Mouse (Mus musculus) left cerebral cortex, adult 18-20 months (tissue): ENCODE measurements around the gene Dppa3. TPM values are rescaled to one million over a fixed set of nuclear protein-coding genes. Genes with fewer than 3 reads are reported as not detected.

Source experiments
- DNase-seq, 2 experiments: peaks; one replicate each; pipeline ENCODE4 v3.0.0; 2021 to 2022; ENCODE audit warnings: low spot score in 2 of 2, mixed read lengths in 1 of 2
- long read RNA-seq, 2 experiments: library from polyadenylated mRNA; stranded (forward); transcript quantifications; one replicate each; pipeline ENCODE4 v2.0.0; 2021
- total RNA-seq, 2 experiments: library from RNA; stranded (reverse); gene quantifications; 2 replicates each; pipeline ENCODE4 v1.2.3; 2021

The Dppa3 gene
- total RNA-seq: not detected
- long read RNA-seq, experiment 1: 0 reads
- long read RNA-seq, experiment 2: 0 reads

DNA sequence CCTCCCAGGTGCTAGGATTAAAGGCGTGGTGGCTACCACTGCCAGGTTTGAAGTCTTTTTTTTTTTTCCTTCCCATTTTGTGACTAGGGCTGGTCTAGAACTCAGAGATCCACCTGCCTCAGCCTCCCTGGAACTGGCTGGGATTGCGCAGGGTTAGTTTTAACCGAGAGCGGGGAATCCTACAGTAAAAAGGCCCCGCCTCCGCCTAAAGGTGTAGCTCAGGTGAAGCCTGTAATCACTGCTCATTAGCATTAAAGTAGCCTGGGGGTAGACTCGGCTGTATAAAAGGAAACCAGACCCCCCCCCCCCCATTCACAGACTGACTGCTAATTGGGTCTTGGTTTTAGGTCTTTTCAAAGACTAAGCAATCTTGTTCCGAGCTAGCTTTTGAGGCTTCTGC, at the start of gene Dppa3:
Gene Dppa3 (plus strand): TSS at position 301 of the 400 bp plus-strand sequence.
- no peak for DNase-seq

- no peak for DNase-seq
Observed at GRCm38 (mm10) chr6:122577030-122577429, 49.2 kb upstream of the Dppa3 start.

DNA sequence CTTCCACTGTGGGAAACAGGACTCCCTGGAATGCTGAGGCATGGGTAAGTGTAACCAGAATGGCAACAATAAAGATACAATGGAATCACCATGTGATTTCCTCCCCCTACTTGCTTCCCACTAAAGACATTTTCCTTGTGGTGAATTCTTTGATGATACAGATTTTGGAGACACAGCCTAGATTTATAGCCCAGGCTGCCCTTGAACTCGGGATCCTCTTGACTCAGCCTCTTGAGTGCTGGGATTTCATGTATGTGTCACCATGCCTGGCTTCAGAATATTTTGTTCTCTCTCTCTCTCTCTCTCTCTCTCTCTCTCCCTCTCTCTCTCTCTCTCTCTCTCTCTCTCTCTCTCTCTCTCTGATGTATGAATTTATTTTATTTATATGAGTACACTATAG, 47.1 kb upstream of the Dppa3 start:
- DNase-seq: no peak

- no peak for DNase-seq
Observed at GRCm38 (mm10) chr6:122591027-122591758, 35.0 kb upstream of the Dppa3 start.

DNA sequence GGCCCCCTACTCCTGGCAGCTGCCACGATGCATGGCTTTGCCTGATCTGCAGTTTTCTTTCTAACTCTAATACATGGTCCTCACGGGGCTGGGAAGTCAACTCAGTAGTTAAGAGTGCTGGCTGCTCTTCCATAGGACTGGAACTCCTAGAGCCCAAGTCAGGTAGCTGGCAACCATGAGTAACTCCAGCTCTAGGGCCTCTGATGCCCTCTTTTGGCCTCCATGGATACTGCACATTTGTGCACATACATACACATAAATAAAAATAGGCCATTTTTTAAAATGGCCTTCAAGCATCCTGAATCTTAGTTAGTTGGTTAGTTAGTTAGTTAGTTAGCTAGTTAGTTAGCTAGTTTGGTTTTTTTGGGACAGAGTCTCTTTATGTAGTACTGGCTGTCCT, 33.3 kb upstream of the Dppa3 start:
- DNase-seq: no peak

DNA sequence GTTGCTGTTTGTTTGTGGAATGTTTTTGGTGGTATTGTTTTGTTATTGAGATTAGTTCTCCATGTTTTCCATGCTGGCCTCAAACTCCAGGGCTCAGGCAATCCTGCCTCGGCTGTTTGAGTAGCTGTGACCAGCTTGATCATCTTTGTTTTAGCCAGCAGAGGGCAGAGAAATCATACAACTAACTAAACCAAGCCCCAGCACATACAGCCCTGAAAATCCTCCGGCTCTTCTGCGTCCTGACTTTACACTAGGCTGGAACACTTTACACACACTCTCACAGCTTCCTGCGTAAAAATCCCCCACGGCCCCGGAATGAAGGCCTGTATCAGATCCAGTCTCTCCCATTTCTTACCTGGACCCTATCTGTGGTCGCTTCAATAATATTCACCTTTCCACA, 30.6 kb upstream of the Dppa3 start:
- DNase-seq: peak in 1 of 2 experiments; percentile 3

- no peak for DNase-seq
Observed at GRCm38 (mm10) chr6:122596608-122597007, 29.6 kb upstream of the Dppa3 start.

DNA sequence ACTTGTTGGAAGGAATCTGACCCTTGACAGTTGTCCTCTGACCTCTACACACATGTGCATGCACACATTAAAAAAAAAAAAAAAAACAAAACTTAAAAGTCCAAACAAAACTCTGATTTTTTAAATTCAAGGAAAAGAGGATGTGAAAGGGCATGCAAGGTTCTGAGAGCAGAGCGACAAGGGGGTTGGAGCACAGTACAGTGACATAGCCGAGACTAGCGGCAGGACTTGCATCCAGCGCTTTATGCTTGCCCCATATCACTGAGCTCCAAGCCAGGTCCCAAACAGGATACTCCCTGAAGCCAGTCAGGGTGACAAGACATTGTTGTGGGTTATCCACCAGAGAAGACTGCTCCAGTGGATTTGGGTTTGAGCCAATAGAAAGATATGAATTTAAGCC, 28.2 kb upstream of the Dppa3 start:
- DNase-seq: no peak

GRCm38 (mm10) chr6:122598436-122598835, 27.8 kb upstream of the Dppa3 start:
- DNase-seq: no peak

- DNase-seq: no peak
Observed at GRCm38 (mm10) chr6:122599054-122599737, 27.0 kb upstream of the Dppa3 start.

DNA sequence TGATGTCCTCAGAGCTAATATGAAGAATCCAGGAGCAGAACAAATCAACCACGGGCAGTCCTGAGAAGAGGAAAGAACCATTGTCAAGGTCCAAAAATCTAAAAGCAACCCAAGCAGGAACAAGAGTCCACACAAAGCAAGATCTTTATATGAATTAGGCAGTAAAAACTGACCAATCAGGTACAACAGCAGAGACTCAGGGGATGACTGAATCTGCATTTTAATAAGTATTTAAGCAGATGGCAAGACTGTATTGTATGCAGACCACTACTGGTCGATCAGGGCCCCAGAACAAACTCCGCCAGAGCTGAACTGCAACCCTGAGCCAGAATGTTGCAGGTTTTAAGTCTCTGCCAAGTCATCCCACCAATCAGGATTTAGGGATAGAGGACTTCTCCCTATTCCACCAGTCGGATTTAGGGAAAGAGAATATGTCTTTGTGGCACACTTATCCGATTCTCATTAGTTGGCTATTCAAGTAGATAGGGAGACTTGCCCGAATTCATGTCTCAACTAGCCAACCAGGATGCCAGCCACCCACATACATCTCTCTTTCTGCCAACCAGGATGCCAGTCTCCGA, 26.1 kb upstream of the Dppa3 start:
- DNase-seq: no peak

DNA sequence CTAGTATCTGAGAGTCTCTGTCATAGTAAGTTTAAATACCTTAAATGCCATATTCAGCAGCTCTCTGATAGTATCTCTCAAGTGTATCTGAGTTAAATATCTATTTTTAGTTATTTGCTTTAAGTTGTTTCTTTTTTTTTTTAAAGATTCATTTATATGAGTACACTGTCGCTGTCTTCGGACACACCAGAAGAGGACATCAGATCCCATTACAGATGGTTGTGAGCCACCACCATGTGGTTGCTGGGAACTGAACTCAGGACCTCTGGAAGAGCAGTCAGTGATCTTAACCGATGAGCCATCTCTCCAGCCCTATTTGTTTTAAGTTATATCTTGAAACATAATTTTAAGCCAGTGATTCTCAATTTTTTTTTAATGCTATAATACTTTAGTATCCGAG, 25.2 kb upstream of the Dppa3 start:
- no peak for DNase-seq

GRCm38 (mm10) chr6:122601615-122602014, 24.6 kb upstream of the Dppa3 start:
- no peak for DNase-seq

- peak; percentile 17 to 35 for DNase-seq
Observed at GRCm38 (mm10) chr6:122602242-122602991, 23.8 kb upstream of the Dppa3 start, which contains the start of gene Apobec1. Apobec1 (minus strand) TSS chr6:122602444.

- no peak for DNase-seq
Observed at GRCm38 (mm10) chr6:122602992-122603322, 23.3 kb upstream of the Dppa3 start.

- DNase-seq: no peak
Observed at GRCm38 (mm10) chr6:122604260-122604659, 21.9 kb upstream of the Dppa3 start.

DNA sequence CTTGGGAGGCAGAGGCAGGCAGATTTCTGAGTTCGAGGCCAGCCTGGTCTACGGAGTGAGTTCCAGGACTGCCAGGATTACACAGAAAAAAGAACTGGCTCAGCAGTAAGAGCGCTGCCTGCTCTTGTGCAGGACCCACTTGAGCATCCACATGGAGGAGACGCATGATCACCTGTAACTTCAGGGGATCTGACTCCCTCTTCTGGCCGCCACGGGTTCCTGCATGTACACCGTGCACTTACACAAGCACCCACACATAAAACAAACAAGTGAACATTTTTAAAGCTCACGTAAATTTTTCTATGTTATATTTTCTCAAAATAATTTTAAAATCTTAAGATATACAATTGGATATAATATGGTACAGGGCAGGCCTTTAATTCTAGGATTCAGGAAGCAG, 20.7 kb upstream of the Dppa3 start:
- DNase-seq: no peak

- no peak for DNase-seq
Observed at GRCm38 (mm10) chr6:122606661-122607060, 19.5 kb upstream of the Dppa3 start.

DNA sequence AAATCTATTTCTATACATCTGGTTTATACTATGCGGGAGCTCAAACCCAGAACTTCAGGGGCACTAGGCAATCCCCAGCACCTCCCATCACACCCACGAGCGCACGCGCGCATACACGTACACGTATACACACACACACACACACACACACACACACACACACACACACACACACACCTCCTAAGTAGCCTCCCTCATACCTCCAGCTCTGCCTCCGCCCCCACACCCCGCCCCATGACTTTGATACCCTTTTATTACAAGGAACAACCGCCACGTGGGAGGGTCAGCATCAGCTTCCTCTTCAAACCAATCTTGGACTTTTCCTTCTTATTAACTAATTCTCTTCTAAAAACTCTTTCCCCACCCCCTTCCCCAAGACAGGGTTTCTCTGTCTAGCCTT, 18.5 kb upstream of the Dppa3 start:
- no peak for DNase-seq

DNA sequence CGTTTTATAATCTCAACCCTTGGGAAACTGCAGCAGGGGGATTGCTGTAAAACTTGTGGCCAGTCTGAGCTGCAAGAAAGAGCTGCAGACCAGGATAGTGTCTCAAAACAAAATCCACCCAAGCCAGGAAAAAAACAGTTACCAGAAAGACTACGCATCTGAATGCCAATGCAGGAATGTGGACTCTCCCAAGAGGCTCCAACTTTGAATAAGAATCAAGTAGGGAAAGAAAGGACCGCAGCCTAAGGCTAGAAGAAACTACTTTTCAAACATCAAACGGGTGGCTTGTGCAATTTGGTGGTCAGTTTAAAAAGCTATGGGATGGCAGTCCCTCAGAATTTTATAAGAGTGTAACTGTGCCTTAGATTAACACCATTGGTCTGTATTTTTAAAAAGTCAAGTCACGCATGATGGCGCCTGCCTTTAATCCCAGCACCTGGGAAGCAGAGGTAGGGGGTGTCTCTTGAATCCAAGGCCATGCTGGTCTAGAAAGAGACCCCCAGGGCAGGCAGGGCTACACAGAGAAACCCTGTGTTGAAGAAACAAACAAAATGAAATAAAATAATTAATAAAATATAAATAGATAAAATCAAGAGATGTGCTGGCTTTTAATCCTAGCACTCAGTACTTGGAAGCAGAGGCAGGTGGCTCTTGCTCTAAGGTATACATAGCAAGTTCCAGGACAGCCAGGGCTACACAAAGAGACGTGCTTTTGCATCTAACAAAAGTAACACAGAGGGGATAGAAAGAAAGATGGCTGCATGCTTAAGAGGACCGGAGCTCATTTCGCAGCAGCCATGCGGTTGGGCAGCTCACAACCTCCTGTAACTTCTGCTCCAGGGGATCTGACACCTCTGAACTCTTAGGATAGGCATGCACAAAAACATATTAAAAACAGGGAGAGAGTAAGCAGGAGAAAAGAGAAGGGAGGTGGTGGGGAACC, 17.5 kb upstream of the Dppa3 start:
- no peak for DNase-seq

GRCm38 (mm10) chr6:122609377-122609728, 16.9 kb upstream of the Dppa3 start:
- no peak for DNase-seq
